Mouse (Mus musculus) lung, embryonic 16.5 days (tissue): ENCODE results near the gene Cbx8. TPM values are rescaled to one million over a fixed set of nuclear protein-coding genes. Genes with fewer than 3 reads are reported as not detected.

Experiments
- ATAC-seq: fragments of 200-750 bp; cut with Nextera tagmentation; 2 replicates; pipeline ENCODE4 v1.8.0; 2017; ENCODE audit warnings: low read depth, mild to moderate bottlenecking, moderate library complexity
- H3K27ac ChIP-seq: fragments of 300-500 bp; sonication (generic); 2 replicates; pipeline ENCODE4 v1.5.1; 2014; ENCODE audit warnings: mild to moderate bottlenecking, control low read depth, low read length
- H3K27me3 ChIP-seq: fragments of 300-500 bp; sonication (generic); 2 replicates; pipeline ENCODE4 v1.6.1; 2014; ENCODE audit warnings: low read depth, low read length, mixed read lengths; ENCODE audit not compliant: control insufficient read depth, insufficient read depth
- H3K36me3 ChIP-seq: fragments of 300-500 bp; sonication (generic); 2 replicates; pipeline ENCODE4 v1.6.1; 2014; ENCODE audit warnings: low read length; ENCODE audit not compliant: control insufficient read depth, insufficient read depth
- H3K4me1 ChIP-seq: fragments of 300-500 bp; sonication (generic); replicated peaks from 2 replicates; pipeline ENCODE4 v1.6.1; 2014; ENCODE audit warnings: low read length, mixed read lengths; ENCODE audit not compliant: control insufficient read depth, insufficient read depth
- H3K4me2 ChIP-seq: fragments of 300-500 bp; sonication (generic); 2 replicates; pipeline ENCODE4 v1.6.1; 2014; ENCODE audit warnings: low read depth, low read length, control low read depth
- H3K4me3 ChIP-seq: fragments of 300-500 bp; sonication (generic); 2 replicates; pipeline ENCODE4 v1.5.1; 2014; ENCODE audit warnings: mild to moderate bottlenecking, low read length, control low read depth
- H3K9ac ChIP-seq: fragments of 300-500 bp; sonication (generic); 2 replicates; pipeline ENCODE4 v1.6.1; 2014; ENCODE audit warnings: low read length, control low read depth
- H3K9me3 ChIP-seq: fragments of 300-500 bp; sonication (generic); 2 replicates; pipeline ENCODE4 v1.6.1; 2016; ENCODE audit warnings: low read length; ENCODE audit not compliant: control insufficient read depth
- WGBS: fragments of 180-500 bp; shearing (Covaris S2); extraction: QIAGEN DNeasy Blood & Tissue Kit; methylation state at CpG from one replicate; pipeline ENCODE4 v1.1.7; 2014; 5-methylcytosine and 5-hydroxymethylcytosine counted together
- polyA plus RNA-seq: library from polyadenylated mRNA; unstranded; fragments of >200 nt; fragmentation: Nextera tagmentation; extraction: Ambion mirVana; gene quantifications from 2 replicates; pipeline ENCODE4 v1.2.1, GENCODE M21; 2015

Cbx8 gene
- polyA plus RNA-seq, 1 experiment from 2014 or later, result 7.9 TPM

- Histone ChIP-seq H3K27me3 (peaks cover 70% of the 10 kb centered on the region), H3K4me1 (peaks cover 54% of the 10 kb centered on the region), H3K4me2 (peak overlapping the region; percentile 100), H3K27ac (peak overlapping the region; percentile 32; the same call in 1 of the 2 replicates), H3K9ac (peak overlapping the region; percentile 96), H3K9me3 (no peaks in the 10 kb centered on the region), H3K36me3 (no peaks in the 10 kb centered on the region), H3K4me3 (peak overlapping the region; percentile 63)
- no peak for ATAC-seq
- 3% methylated on average over 9 of the region's 9 CpGs for WGBS
Observed at GRCm38 (mm10) chr11:119057291-119057690, 16.5 kb upstream of the Cbx8 start.

- H3K9ac ChIP-seq, result peak overlapping the region; percentile 96
- peak; percentile 10; the same call in 1 of the 2 replicates for ATAC-seq
- H3K27me3 ChIP-seq, result peaks cover 78% of the 10 kb centered on the region
- peaks cover 57% of the 10 kb centered on the region for H3K4me1 ChIP-seq
- H3K36me3 ChIP-seq, result no peaks in the 10 kb centered on the region
- H3K9me3 ChIP-seq, result no peaks in the 10 kb centered on the region
- H3K4me2 ChIP-seq, result peak overlapping the region; percentile 100
- H3K27ac ChIP-seq, result peak overlapping the region; percentile 32
- under 1% methylated on average over 61 of the region's 65 CpGs for WGBS
- peak overlapping the region; percentile 63 for H3K4me3 ChIP-seq
Observed at GRCm38 (mm10) chr11:119056301-119057211, 15.8 kb upstream of the Cbx8 start.

- Histone ChIP-seq H3K27ac (no peak overlapping the region), H3K4me1 (peaks cover 57% of the 10 kb centered on the region), H3K9me3 (no peaks in the 10 kb centered on the region), H3K4me2 (peak overlapping the region; percentile 100), H3K9ac (peak overlapping the region; percentile 39; the same call in 1 of the 2 replicates), H3K36me3 (no peaks in the 10 kb centered on the region), H3K4me3 (peak overlapping the region; percentile 63), H3K27me3 (peaks cover 81% of the 10 kb centered on the region)
- 2% methylated on average over 32 of the region's 32 CpGs for WGBS
- no peak for ATAC-seq
Observed at GRCm38 (mm10) chr11:119055571-119056131, 14.9 kb upstream of the Cbx8 start.

- peak overlapping the region; percentile 43 for H3K4me3 ChIP-seq
- WGBS, result 3% methylated on average over 47 of the region's 47 CpGs
- peaks cover 57% of the 10 kb centered on the region for H3K4me1 ChIP-seq
- ATAC-seq, result no peak
- no peaks in the 10 kb centered on the region for H3K36me3 ChIP-seq
- H3K4me2 ChIP-seq, result peak overlapping the region; percentile 81
- H3K9ac ChIP-seq, result no peak overlapping the region; the same call in 1 of the 2 replicates
- H3K9me3 ChIP-seq, result no peaks in the 10 kb centered on the region
- H3K27ac ChIP-seq, result no peak overlapping the region
- peaks cover 81% of the 10 kb centered on the region for H3K27me3 ChIP-seq
Observed at GRCm38 (mm10) chr11:119054351-119055345, 13.9 kb upstream of the Cbx8 start.

- Histone ChIP-seq H3K27me3 (peaks cover 81% of the 10 kb centered on the region), H3K4me2 (peak overlapping the region; percentile 81), H3K27ac (no peak overlapping the region), H3K9me3 (no peaks in the 10 kb centered on the region), H3K4me1 (peaks cover 51% of the 10 kb centered on the region), H3K9ac (peak overlapping the region; percentile 32), H3K36me3 (no peaks in the 10 kb centered on the region), H3K4me3 (peak overlapping the region; percentile 43)
- WGBS, result under 1% methylated on average over 34 of the region's 35 CpGs
- no peak for ATAC-seq
Observed at GRCm38 (mm10) chr11:119053738-119054350, 13.1 kb upstream of the Cbx8 start.

GRCm38 (mm10) chr11:119053257-119053670 lies 12.5 kb upstream of the Cbx8 start:
- peak; percentile 87 for ATAC-seq
- WGBS, result under 1% methylated on average over 39 of the region's 42 CpGs
- H3K27me3 ChIP-seq, result peaks cover 81% of the 10 kb centered on the region
- peak overlapping the region; percentile 41; the same call in 1 of the 2 replicates for H3K27ac ChIP-seq
- H3K36me3 ChIP-seq, result no peaks in the 10 kb centered on the region
- peak overlapping the region; percentile 81 for H3K4me2 ChIP-seq
- H3K4me3 ChIP-seq, result peak overlapping the region; percentile 43
- peaks cover 46% of the 10 kb centered on the region for H3K4me1 ChIP-seq
- H3K9me3 ChIP-seq, result no peaks in the 10 kb centered on the region
- peak overlapping the region; percentile 64 for H3K9ac ChIP-seq

- peaks cover 81% of the 10 kb centered on the region for H3K27me3 ChIP-seq
- H3K27ac ChIP-seq, result peak overlapping the region; percentile 41; the same call in 1 of the 2 replicates
- H3K9me3 ChIP-seq, result no peaks in the 10 kb centered on the region
- H3K36me3 ChIP-seq, result no peaks in the 10 kb centered on the region
- H3K4me3 ChIP-seq, result peak overlapping the region; percentile 43
- peak overlapping the region; percentile 81 for H3K4me2 ChIP-seq
- ATAC-seq, result peak; percentile 53
- peaks cover 42% of the 10 kb centered on the region for H3K4me1 ChIP-seq
- 2% methylated on average over 13 of the region's 13 CpGs for WGBS
- peak overlapping the region; percentile 64 for H3K9ac ChIP-seq
Observed at GRCm38 (mm10) chr11:119052661-119053256, 12.0 kb upstream of the Cbx8 start.
